Comparison of ENCODE assay signal across 13 mouse cellular contexts in genomic region chr3:121443861-121444271, GRCm38 (mm10). TPM values are rescaled to one million over a fixed set of nuclear protein-coding genes. Genes with fewer than 3 reads are reported as not detected.
DNase-seq lines count a peak whose midpoint lies in the region; ATAC-seq lines count a peak whose summit lies in the region.
"Had no signal": no experiment of that assay in that cellular context is flagged by ENCODE, and none has a peak within 500 bp of the region (broad histone marks: within the 10 kb centered on the region; RNA-seq: fewer than 3 reads in every experiment).

No protein-coding gene starts in this region.

- H3K27ac ChIP-seq in heart, embryonic 13.5 days (replicated peaks) = 0 out of 2 replicates have a peak overlapping the region, but pooled peaks have one; percentile 45
- H3K27ac ChIP-seq in neural tube, embryonic 13.5 days (replicated peaks) = 0 out of 2 replicates have a peak overlapping the region, but pooled peaks have one; percentile 1
- 0 out of 2 replicates have a peak overlapping the region, but pooled peaks have one; percentile 17 for H3K27ac ChIP-seq in embryonic facial prominence, embryonic 15.5 days (replicated peaks)
- H3K27ac ChIP-seq: lung, embryonic 15.5 days had no signal

- ATAC-seq in heart, embryonic 13.5 days (ENCODE audit: extremely low read depth, insufficient number of reproducible peaks, low FRiP score, low TSS enrichment) = no peak
- no peak for ATAC-seq in neural tube, embryonic 13.5 days (ENCODE audit: low read depth)
- ATAC-seq in embryonic facial prominence, embryonic 15.5 days (ENCODE audit: insufficient number of reproducible peaks, low FRiP score, low TSS enrichment, low read depth) = no peak
- ATAC-seq: Patski had no signal

- peak overlapping the region; percentile 41; the same call in 1 of the 2 replicates for H3K9ac ChIP-seq in heart, embryonic 13.5 days
- H3K9ac ChIP-seq in neural tube, embryonic 13.5 days = no peak overlapping the region
- no peak overlapping the region for H3K9ac ChIP-seq in embryonic facial prominence, embryonic 15.5 days
- H3K9ac ChIP-seq: lung, embryonic 15.5 days had no signal

- 64% methylated on average over 4 of the region's 4 CpGs for WGBS in heart, embryonic 13.5 days
- WGBS in neural tube, embryonic 13.5 days = 85% methylated on average over 4 of the region's 4 CpGs
- 61% methylated on average over 4 of the region's 4 CpGs for WGBS in embryonic facial prominence, embryonic 15.5 days

- intact Hi-C loops in heart, postnatal 10 days (cut with DNase I) = loop anchor here (2.0 kb wide), 1 partner anchor 17 kb away; the partner anchor contains the start of gene Cnn3
- intact Hi-C loops in gastrocnemius, postnatal 36 days (cut with DNase I) = no loop called here

- peaks cover 27% of the 10 kb centered on the region for H3K36me3 ChIP-seq in heart, embryonic 13.5 days
- peaks cover 34% of the 10 kb centered on the region for H3K36me3 ChIP-seq in neural tube, embryonic 13.5 days
- peaks cover 16% of the 10 kb centered on the region; the same call in 1 of the 2 replicates for H3K36me3 ChIP-seq in embryonic facial prominence, embryonic 15.5 days

- no peaks in the 10 kb centered on the region for H3K27me3 ChIP-seq in heart, embryonic 13.5 days (replicated peaks)
- no peaks in the 10 kb centered on the region for H3K27me3 ChIP-seq in neural tube, embryonic 13.5 days
- no peaks in the 10 kb centered on the region for H3K27me3 ChIP-seq in embryonic facial prominence, embryonic 15.5 days
- H3K27me3 ChIP-seq: lung, embryonic 15.5 days; Patski had no signal

- H3K4me3 ChIP-seq in heart, embryonic 13.5 days = no peak overlapping the region
- H3K4me3 ChIP-seq in neural tube, embryonic 13.5 days = no peak overlapping the region
- no peak overlapping the region for H3K4me3 ChIP-seq in embryonic facial prominence, embryonic 15.5 days (replicated peaks)
- H3K4me3 ChIP-seq: lung, embryonic 15.5 days had no signal

- H3K4me1 ChIP-seq in heart, embryonic 13.5 days = peaks cover 93% of the 10 kb centered on the region
- H3K4me1 ChIP-seq in neural tube, embryonic 13.5 days (replicated peaks) = peaks cover 55% of the 10 kb centered on the region
- peaks cover 68% of the 10 kb centered on the region for H3K4me1 ChIP-seq in embryonic facial prominence, embryonic 15.5 days

- no peak overlapping the region for H3K4me2 ChIP-seq in heart, embryonic 13.5 days
- no peak overlapping the region for H3K4me2 ChIP-seq in neural tube, embryonic 13.5 days
- no peak overlapping the region for H3K4me2 ChIP-seq in embryonic facial prominence, embryonic 15.5 days (replicated peaks)
- H3K4me2 ChIP-seq: lung, embryonic 15.5 days had no signal

- H3K9me3 ChIP-seq in heart, embryonic 13.5 days = no peaks in the 10 kb centered on the region
- H3K9me3 ChIP-seq in neural tube, embryonic 13.5 days = no peaks in the 10 kb centered on the region
- no peaks in the 10 kb centered on the region for H3K9me3 ChIP-seq in embryonic facial prominence, embryonic 15.5 days (replicated peaks)
- H3K9me3 ChIP-seq: lung, embryonic 15.5 days had no signal

- no peak for DNase-seq in heart, postnatal 10 days
- DNase-seq in neural tube, embryonic 10.5 days (ENCODE audit: extremely low spot score, low spot score) = no peak
- DNase-seq in thymus, postnatal 4 days = peak; percentile 33
- DNase-seq in frontal cortex, postnatal 14 days (ENCODE audit: low spot score in 2 of 2) = no peak
- DNase-seq in gastrocnemius, postnatal 36 days = no peak
- DNase-seq: cerebellum, adult 9-10 months; heart, postnatal 4 days; layer of hippocampus, adult 9-11 months had no signal

RNA-seq across cellular contexts. Expression of gene Cnn3, which starts 17.6 kb away (rescaled TPM):
- 400 and 416 TPM in 2 replicates for polyA plus RNA-seq in heart, embryonic 13.5 days (2015; fragmentation: Nextera tagmentation; extraction: Ambion mirVana)
- total RNA-seq in heart, postnatal 10 days (2021) = 100 to 1,000 TPM; 115 to 117 TPM
- polyA plus RNA-seq in neural tube, embryonic 13.5 days (2015; fragmentation: Nextera tagmentation; extraction: Ambion mirVana) = 643 and 747 TPM in 2 replicates
- polyA plus RNA-seq in embryonic facial prominence, embryonic 15.5 days (2015; fragmentation: Nextera tagmentation; extraction: Ambion mirVana) = 844 and 852 TPM in 2 replicates
- 10 to 100 TPM; 19.5 to 22.7 TPM for total RNA-seq in gastrocnemius, postnatal 36 days (2021)
